Mouse (Mus musculus): ENCODE measurements around the gene Srsf2.
"Not testable (repeated sequence)": the region's sequence is repeated elsewhere in the genome, so short reads cannot be mapped to it uniquely, and the experiment has no call there.

The Srsf2 gene

GRCm38 (mm10) chr11:116852891-116853511 lies at the start of gene Srsf2:
Gene Srsf2 (minus strand): TSS chr11:116853094.
- peak; percentile 98 for DNase-seq (ENCODE audit: low spot score)

GRCm38 (mm10) chr11:116902588-116902987 lies 49.7 kb upstream of the Srsf2 start:
- DNase-seq (ENCODE audit: low spot score) = not testable (repeated sequence)

GRCm38 (mm10) chr11:116899247-116899646 lies 46.4 kb upstream of the Srsf2 start:
- no peak for DNase-seq (ENCODE audit: low spot score)

- DNase-seq (ENCODE audit: low spot score) = no peak
Measured at GRCm38 (mm10) chr11:116895402-116895801, 42.5 kb upstream of the Srsf2 start.

GRCm38 (mm10) chr11:116893532-116894442 lies 40.9 kb upstream of the Srsf2 start:
- DNase-seq (ENCODE audit: low spot score) = no peak

GRCm38 (mm10) chr11:116887136-116887535 lies 34.2 kb upstream of the Srsf2 start:
- DNase-seq (ENCODE audit: low spot score) = no peak

GRCm38 (mm10) chr11:116885275-116886151 lies 32.6 kb upstream of the Srsf2 start:
- peak; percentile 97 for DNase-seq (ENCODE audit: low spot score)

GRCm38 (mm10) chr11:116884061-116884460 lies 31.2 kb upstream of the Srsf2 start:
- DNase-seq (ENCODE audit: low spot score) = no peak

- DNase-seq (ENCODE audit: low spot score) = no peak
Measured at GRCm38 (mm10) chr11:116882446-116882845, 29.6 kb upstream of the Srsf2 start.

GRCm38 (mm10) chr11:116881440-116881839 lies 28.5 kb upstream of the Srsf2 start:
- DNase-seq (ENCODE audit: low spot score) = no peak

- no peak for DNase-seq (ENCODE audit: low spot score)
Measured at GRCm38 (mm10) chr11:116880839-116881238, 27.9 kb upstream of the Srsf2 start.

- DNase-seq (ENCODE audit: low spot score) = no peak
Measured at GRCm38 (mm10) chr11:116878454-116878853, 25.6 kb upstream of the Srsf2 start.

GRCm38 (mm10) chr11:116873987-116874386 lies 21.1 kb upstream of the Srsf2 start:
- no peak for DNase-seq (ENCODE audit: low spot score)

GRCm38 (mm10) chr11:116871538-116871937 lies 18.6 kb upstream of the Srsf2 start:
- DNase-seq (ENCODE audit: low spot score) = no peak

- no peak for DNase-seq (ENCODE audit: low spot score)
Measured at GRCm38 (mm10) chr11:116869641-116870040, 16.7 kb upstream of the Srsf2 start.

GRCm38 (mm10) chr11:116869223-116869622 lies 16.3 kb upstream of the Srsf2 start:
- no peak for DNase-seq (ENCODE audit: low spot score)

- no peak for DNase-seq (ENCODE audit: low spot score)
Measured at GRCm38 (mm10) chr11:116868129-116868528, 15.2 kb upstream of the Srsf2 start.

GRCm38 (mm10) chr11:116865945-116866585 lies 13.2 kb upstream of the Srsf2 start:
- no peak for DNase-seq (ENCODE audit: low spot score)

GRCm38 (mm10) chr11:116864444-116864843 lies 11.6 kb upstream of the Srsf2 start:
- no peak for DNase-seq (ENCODE audit: low spot score)

- DNase-seq (ENCODE audit: low spot score) = no peak
Measured at GRCm38 (mm10) chr11:116857183-116857850, 4.4 kb upstream of the Srsf2 start.

- DNase-seq (ENCODE audit: low spot score) = no peak
Measured at GRCm38 (mm10) chr11:116854279-116854678, 1.4 kb upstream of the Srsf2 start.

All from retina, embryonic 14.5 days (tissue).